Mouse (Mus musculus): ENCODE data around the gene Mybpc2. TPM values are rescaled to one million over a fixed set of nuclear protein-coding genes. Genes with fewer than 3 reads are reported as not detected.

Gene Mybpc2
- polyA plus RNA-seq, 1 experiment, result 4.7 TPM

- H3K4me3 ChIP-seq, result no peak overlapping the region
- peaks cover 50% of the 10 kb centered on the region for H3K27me3 ChIP-seq (ENCODE audit: control insufficient read depth, insufficient read depth, insufficient read length)
- no peak overlapping the region for H3K4me2 ChIP-seq (ENCODE audit: low read depth)
- no peaks in the 10 kb centered on the region for H3K79me2 ChIP-seq (ENCODE audit: control insufficient read depth, insufficient read depth)
- H3K36me3 ChIP-seq (ENCODE audit: control insufficient read depth, insufficient read depth), result no peaks in the 10 kb centered on the region
- no peak for TF ChIP-seq CEBPB (IDR thresholded peaks at IDR 0.05; ENCODE audit: insufficient read depth, poor library complexity, severe bottlenecking)
- TF ChIP-seq POLR2A (IDR thresholded peaks at IDR 0.05; ENCODE audit: insufficient read length, low read depth), result no peak
- no peak for TF ChIP-seq MYOD1 (IDR thresholded peaks at IDR 0.05; ENCODE audit: control insufficient read depth in 1 of 3, insufficient read length in 2 of 3, low read depth in 2 of 3)
- TF ChIP-seq SRF (IDR thresholded peaks at IDR 0.05; ENCODE audit: control insufficient read depth, insufficient read length, low read depth), result no peak
- no peak for TF ChIP-seq REST (IDR thresholded peaks at IDR 0.05; ENCODE audit: insufficient read depth, insufficient read length)
- no peak for TF ChIP-seq MYOG (IDR thresholded peaks at IDR 0.05; ENCODE audit: control insufficient read depth in 1 of 3, insufficient read depth in 1 of 3, insufficient read length in 2 of 3, low read depth in 2 of 3)
- no peak for TF ChIP-seq POLR2AphosphoS2 (IDR thresholded peaks at IDR 0.05; ENCODE audit: insufficient read length, low read depth)
- no peak for TF ChIP-seq TCF3 (IDR thresholded peaks at IDR 0.05; ENCODE audit: insufficient read length, low read depth)
- no peak for TF ChIP-seq TCF12 (IDR thresholded peaks at IDR 0.05; ENCODE audit: insufficient read depth, poor library complexity, severe bottlenecking)
- no peak for TF ChIP-seq USF1 (IDR thresholded peaks at IDR 0.05; ENCODE audit: low read depth)
- TF ChIP-seq E2F4 (IDR thresholded peaks at IDR 0.05; ENCODE audit: insufficient read depth), result no peak
- no peak for TF ChIP-seq MAX (IDR thresholded peaks at IDR 0.05; ENCODE audit: low read depth)
- no peak overlapping the region for H3ac ChIP-seq (ENCODE audit: control insufficient read depth, insufficient read length)
Observed at GRCm38 (mm10) chr7:44461503-44462217, 62.8 kb downstream of the Mybpc2 start.

- TF ChIP-seq POLR2AphosphoS2 (IDR thresholded peaks at IDR 0.05; ENCODE audit: insufficient read length, low read depth) (no peak), CEBPB (IDR thresholded peaks at IDR 0.05; ENCODE audit: insufficient read depth, poor library complexity, severe bottlenecking) (no peak), POLR2A (IDR thresholded peaks at IDR 0.05; ENCODE audit: insufficient read length, low read depth) (no peak), SRF (IDR thresholded peaks at IDR 0.05; ENCODE audit: control insufficient read depth, insufficient read length, low read depth) (no peak), USF1 (IDR thresholded peaks at IDR 0.05; ENCODE audit: low read depth) (no peak), TCF3 (IDR thresholded peaks at IDR 0.05; ENCODE audit: insufficient read length, low read depth) (no peak), MAX (IDR thresholded peaks at IDR 0.05; ENCODE audit: low read depth) (no peak), MYOG (IDR thresholded peaks at IDR 0.05; ENCODE audit: control insufficient read depth in 1 of 3, insufficient read depth in 1 of 3, insufficient read length in 2 of 3, low read depth in 2 of 3) (no peak), TCF12 (IDR thresholded peaks at IDR 0.05; ENCODE audit: insufficient read depth, poor library complexity, severe bottlenecking) (no peak)
- peaks cover 50% of the 10 kb centered on the region for H3K27me3 ChIP-seq (ENCODE audit: control insufficient read depth, insufficient read depth, insufficient read length)
Observed at GRCm38 (mm10) chr7:44460767-44461502, 63.5 kb downstream of the Mybpc2 start.

GRCm38 (mm10) chr7:44460067-44460466 lies 64.4 kb downstream of the Mybpc2 start:
- Histone ChIP-seq H3K4me3 (no peak overlapping the region), H3K4me2 (ENCODE audit: low read depth) (no peak overlapping the region), H3K27me3 (ENCODE audit: control insufficient read depth, insufficient read depth, insufficient read length) (peaks cover 50% of the 10 kb centered on the region), H3K36me3 (ENCODE audit: control insufficient read depth, insufficient read depth) (no peaks in the 10 kb centered on the region), H3ac (ENCODE audit: control insufficient read depth, insufficient read length) (no peak overlapping the region), H3K79me2 (ENCODE audit: control insufficient read depth, insufficient read depth) (no peaks in the 10 kb centered on the region)
- TF ChIP-seq CEBPB (IDR thresholded peaks at IDR 0.05; ENCODE audit: insufficient read depth, poor library complexity, severe bottlenecking) (no peak), REST (IDR thresholded peaks at IDR 0.05; ENCODE audit: insufficient read depth, insufficient read length) (no peak), MYOG (IDR thresholded peaks at IDR 0.05; ENCODE audit: control insufficient read depth in 1 of 3, insufficient read depth in 1 of 3, insufficient read length in 2 of 3, low read depth in 2 of 3) (no peak), SRF (IDR thresholded peaks at IDR 0.05; ENCODE audit: control insufficient read depth, insufficient read length, low read depth) (no peak), TCF12 (IDR thresholded peaks at IDR 0.05; ENCODE audit: insufficient read depth, poor library complexity, severe bottlenecking) (no peak), POLR2A (IDR thresholded peaks at IDR 0.05; ENCODE audit: insufficient read length, low read depth) (no peak)

More at GRCm38 (mm10) chr7:44460767-44461502, 63.5 kb downstream of the Mybpc2 start:
- H3K4me2 ChIP-seq (ENCODE audit: low read depth), result no peak overlapping the region
- H3K36me3 ChIP-seq (ENCODE audit: control insufficient read depth, insufficient read depth), result no peaks in the 10 kb centered on the region
- no peaks in the 10 kb centered on the region for H3K79me2 ChIP-seq (ENCODE audit: control insufficient read depth, insufficient read depth)
- H3K4me3 ChIP-seq, result no peak overlapping the region
- no peak overlapping the region for H3ac ChIP-seq (ENCODE audit: control insufficient read depth, insufficient read length)

- Histone ChIP-seq H3K4me3 (no peak overlapping the region), H3K4me2 (ENCODE audit: low read depth) (no peak overlapping the region), H3ac (ENCODE audit: control insufficient read depth, insufficient read length) (no peak overlapping the region), H3K79me2 (ENCODE audit: control insufficient read depth, insufficient read depth) (no peaks in the 10 kb centered on the region), H3K36me3 (ENCODE audit: control insufficient read depth, insufficient read depth) (no peaks in the 10 kb centered on the region), H3K27me3 (ENCODE audit: control insufficient read depth, insufficient read depth, insufficient read length) (peaks cover 23% of the 10 kb centered on the region)
- TF ChIP-seq POLR2AphosphoS2 (IDR thresholded peaks at IDR 0.05; ENCODE audit: insufficient read length, low read depth), result no peak
- TF ChIP-seq MYOD1 (IDR thresholded peaks at IDR 0.05; ENCODE audit: control insufficient read depth in 1 of 3, insufficient read length in 2 of 3, low read depth in 2 of 3), result no peak
- no peak for TF ChIP-seq SRF (IDR thresholded peaks at IDR 0.05; ENCODE audit: control insufficient read depth, insufficient read length, low read depth)
- no peak for TF ChIP-seq REST (IDR thresholded peaks at IDR 0.05; ENCODE audit: insufficient read depth, insufficient read length)
- TF ChIP-seq E2F4 (IDR thresholded peaks at IDR 0.05; ENCODE audit: insufficient read depth), result no peak
- no peak for TF ChIP-seq POLR2A (IDR thresholded peaks at IDR 0.05; ENCODE audit: insufficient read length, low read depth)
- TF ChIP-seq TCF12 (IDR thresholded peaks at IDR 0.05; ENCODE audit: insufficient read depth, poor library complexity, severe bottlenecking), result no peak
- TF ChIP-seq MYOG (IDR thresholded peaks at IDR 0.05; ENCODE audit: control insufficient read depth in 1 of 3, insufficient read depth in 1 of 3, insufficient read length in 2 of 3, low read depth in 2 of 3), result no peak
Observed at GRCm38 (mm10) chr7:44456302-44456701, 68.2 kb downstream of the Mybpc2 start.
